Mouse (Mus musculus) kidney, adult 9 months (tissue): ENCODE measurements at regions not wholly inside any gene's neighbourhood (a gene's known extent, or its start where the extent isn't known, plus 50 kb on each side); places are given as distances from the start of the nearest gene placed in this dataset.
A peak's percentile ranks its signal among the peaks of the same experiment; 100 is the strongest.

Experiments used
- DNase-seq: peaks from one replicate; pipeline ENCODE4 v3.0.0; 2022

DNA sequence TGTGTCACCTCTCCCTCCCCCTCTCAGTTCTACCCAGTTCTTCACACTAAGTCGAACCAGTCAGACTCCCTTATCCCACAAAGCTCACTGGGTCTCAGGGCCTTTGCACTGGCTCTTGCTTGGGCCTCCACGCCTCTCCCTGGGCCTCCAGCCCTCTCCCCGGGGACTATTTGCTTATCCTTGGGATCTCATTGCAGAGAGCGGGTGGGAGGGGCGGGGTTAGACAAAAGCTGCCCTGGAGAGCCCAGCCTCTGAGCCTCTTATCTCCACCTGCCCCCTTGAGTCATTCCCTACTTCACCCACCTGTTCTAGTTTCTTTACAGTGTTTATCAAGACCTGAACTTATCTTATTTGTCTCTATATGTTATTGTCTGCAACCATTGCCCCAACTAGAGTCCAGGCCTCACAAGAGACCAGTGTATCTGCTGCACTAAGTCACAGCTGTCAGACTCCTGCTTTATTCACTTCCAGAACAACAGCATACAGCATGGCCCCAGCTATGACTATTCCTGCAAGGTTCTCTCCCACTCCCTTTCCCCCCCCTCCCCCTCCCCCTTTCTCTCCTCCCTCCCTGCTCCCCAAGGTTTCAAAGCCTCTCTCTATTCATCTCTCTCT is 450.7 kb downstream of the Wdr11 start:
- DNase-seq, result no peak

DNA sequence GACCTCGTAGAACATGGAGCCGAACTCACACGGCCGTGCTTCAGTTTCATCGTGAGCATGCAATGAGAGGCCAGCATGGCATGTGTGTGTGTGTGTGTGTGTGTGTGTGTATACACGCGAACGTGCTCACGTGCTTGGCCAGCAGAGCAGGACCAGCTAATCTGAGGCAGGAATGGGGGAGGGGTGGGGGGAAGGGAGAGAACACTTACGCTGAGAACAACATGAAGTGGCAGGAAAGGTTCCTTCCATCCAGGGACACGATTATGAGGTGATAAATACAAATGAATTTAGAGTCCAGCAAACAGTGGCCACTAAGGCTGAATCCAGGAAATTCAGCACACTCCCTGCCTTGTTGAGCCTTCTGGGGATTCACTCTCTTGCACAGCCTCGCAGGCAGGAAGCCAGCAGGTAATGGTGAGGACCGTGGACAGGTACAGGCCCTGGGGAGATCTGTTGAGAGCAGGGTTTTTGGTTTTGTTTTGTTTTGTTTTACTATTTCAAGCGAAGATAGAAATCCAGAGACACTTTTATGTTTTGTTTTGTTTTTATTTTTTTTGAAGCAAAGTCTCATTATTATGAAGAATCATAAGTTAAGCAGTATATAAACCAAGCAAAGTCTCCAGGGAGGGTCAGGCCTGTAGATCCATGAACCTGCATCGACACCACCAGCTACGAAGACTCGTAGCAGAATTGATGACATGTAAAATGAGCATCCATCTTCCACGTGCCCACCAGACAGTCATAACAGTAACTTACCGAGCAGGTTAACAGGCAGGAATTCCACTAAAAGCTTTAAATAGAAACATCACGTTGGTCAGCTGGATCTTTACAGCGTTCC is 452.0 kb downstream of the Wdr11 start:
- DNase-seq, result no peak

DNA sequence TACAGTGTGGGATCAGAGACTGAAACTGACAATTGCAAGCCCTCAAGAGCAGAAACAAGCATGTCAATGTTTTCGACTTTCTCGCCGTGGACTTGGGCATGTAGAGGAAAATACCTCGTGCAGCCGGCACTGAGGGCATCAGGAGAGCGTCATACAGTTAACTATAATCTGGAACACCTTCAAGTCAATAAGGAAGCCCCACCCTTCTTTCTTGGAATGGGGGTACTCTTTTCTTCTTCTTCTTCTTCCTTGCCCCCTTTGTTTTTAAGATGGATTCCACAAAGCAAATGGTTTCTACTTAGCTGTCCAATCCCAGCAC is 452.5 kb downstream of the Wdr11 start:
- no peak for DNase-seq

DNA sequence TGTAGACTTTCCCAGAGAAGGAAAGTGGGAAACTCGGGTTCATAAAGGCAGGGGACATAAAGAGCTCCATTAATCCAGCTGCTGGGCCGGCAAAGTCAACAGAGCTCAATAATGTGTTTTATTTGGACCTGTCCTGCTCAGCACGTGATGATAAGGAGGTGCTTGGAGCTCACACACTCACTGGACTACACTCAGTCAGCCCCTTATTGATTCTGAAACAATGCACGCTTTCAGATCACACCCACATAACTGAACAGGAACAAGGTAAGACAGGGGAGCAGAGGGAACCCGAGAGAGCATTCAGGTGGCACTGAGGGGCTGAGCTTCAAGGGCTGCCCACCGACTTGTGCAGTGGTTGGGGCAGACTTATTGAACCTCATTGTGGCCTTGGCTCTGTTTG is 452.9 kb downstream of the Wdr11 start:
- no peak for DNase-seq

DNA sequence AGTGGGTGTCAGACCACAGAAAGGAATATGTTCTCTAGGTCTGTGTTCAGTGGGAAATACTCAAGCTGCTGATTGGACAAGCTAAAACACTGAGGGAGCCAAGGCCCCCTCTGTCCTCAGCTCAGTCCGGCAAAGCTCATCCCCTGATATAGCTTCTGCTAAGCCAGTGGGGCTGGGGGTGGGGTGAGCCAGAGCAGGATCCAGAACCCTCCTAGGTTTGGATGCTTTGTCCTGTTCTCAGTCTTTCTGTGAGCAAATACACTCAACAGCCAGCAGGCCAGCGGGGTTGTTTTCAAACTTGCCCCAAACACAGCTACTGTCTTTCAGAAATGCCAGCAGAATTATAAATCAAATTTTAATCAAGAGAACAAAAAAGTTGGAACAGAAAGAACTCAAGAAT is 454.4 kb downstream of the Wdr11 start:
- no peak for DNase-seq

DNA sequence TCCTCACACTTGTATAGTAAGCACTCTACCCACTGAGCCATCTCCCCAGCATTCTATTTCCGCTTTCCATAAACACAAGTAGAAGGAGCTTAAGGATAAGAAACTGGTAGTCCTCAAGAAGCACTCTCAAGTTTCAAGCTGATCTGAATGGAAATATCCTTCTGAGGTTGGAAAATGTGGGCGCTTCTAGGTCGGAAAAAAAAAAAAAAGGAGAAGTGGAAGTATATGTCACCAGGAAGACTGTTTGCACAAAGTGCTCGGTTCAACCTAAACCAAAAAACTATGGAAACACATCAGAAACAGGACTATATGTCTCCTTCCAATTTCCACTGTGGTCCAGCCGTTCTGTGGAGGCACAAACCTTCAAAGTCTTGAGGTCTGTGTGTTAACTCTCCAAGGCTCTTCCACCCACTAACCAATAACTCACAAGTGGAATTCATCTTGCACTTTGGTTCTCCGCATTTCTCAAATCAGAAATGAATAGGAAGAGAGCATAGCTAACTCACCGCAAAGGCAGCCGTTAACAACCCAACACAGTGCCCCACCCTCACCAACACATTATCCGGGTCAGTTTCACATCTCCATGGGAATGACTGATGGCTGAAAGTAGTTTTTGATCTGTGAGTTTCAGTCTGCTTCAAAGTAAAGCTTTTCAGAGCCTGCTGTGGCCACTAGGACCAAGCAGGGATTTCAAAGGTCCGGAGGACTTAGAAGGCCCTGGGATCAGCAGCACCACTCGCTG is 455.8 kb downstream of the Wdr11 start:
- no peak for DNase-seq

DNA sequence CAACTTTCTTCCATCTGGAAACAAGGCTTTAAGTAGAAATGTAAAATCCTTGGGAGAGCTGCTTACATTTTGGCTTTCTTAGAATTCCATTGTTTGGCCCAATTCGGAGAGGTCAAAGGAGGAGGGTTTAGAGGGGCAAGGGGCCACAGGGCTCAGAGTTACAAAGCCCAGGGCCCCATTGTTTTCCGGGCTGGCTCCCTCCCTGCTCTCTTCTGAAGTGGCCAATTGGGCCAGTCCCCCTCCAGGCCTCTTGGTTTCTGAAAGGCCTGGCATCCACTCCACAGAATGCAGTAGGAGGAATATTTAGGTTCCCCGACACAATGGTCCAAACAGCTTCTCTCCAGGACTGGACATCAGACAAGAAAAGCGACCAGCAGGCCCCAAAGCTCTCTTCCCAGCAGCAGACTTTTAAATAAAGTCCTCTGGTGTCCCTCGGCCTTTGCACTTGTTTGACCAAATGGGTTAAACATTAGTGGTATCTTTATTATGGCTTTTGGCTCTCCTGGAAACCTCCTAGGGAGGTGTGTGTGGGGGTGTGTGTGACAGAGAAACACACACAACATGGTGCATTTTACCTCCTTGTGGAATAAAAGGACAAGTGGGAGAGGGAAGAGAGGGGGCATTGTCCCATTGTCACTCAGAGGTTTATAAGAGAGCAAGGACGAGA is 456.6 kb downstream of the Wdr11 start:
- peak; percentile 52 for DNase-seq

DNA sequence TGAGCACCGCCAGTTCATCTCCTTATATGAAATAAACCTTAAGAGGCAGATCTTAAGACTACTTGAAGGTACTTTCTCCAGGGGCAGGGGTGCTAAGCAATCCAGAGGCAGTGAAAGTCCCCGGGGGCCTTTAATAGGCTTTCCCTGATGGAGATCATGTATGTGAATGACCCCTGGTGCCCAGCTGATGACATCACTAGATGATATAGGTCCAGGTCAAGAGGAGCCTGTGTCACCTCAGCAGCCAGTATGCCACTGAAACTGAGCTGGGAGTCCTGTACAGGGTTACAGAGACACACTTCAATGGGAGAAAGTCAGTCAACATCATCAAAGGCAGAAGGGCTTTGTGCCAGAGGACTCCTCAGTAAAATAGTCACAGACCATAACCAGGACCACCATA is 457.8 kb downstream of the Wdr11 start:
- DNase-seq, result no peak

DNA sequence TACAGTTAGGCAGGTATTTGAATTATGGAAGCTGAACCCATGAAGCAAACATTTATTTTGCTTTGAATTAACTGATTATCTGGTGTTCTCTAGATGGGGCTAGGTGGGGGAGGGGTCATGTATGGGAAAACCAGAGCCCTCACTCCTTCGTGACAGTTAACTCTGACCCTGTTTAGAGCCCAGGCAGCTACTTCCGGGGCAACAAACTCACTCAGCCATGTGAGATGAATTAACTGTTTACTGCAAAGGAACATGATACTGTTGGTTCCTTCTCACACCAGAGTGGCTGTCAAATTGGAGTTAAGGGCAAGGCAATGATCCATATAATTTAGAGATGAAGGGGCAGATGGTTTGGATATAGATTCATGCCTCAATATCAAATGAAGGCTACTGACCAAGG is 458.5 kb downstream of the Wdr11 start:
- no peak for DNase-seq

DNA sequence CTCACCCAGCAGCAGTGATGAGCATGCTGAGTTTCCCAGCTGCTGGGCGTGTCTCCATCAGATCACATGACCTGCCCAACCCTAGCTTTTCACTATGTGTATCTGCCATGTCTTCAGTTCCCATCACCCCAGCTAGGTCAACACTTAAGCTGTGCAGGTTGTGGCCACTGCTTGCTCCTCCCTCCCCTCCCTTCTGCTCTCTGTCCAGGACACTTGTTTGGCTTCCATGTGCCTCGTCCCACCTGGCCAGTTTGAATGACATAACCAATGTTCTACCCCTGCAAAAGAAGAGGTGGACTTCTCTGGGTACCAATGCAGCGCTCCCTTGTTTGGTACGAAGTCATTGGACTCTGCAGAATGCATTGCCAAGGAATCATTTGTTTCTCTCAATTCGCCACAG is 460.7 kb downstream of the Wdr11 start:
- DNase-seq, result no peak

DNA sequence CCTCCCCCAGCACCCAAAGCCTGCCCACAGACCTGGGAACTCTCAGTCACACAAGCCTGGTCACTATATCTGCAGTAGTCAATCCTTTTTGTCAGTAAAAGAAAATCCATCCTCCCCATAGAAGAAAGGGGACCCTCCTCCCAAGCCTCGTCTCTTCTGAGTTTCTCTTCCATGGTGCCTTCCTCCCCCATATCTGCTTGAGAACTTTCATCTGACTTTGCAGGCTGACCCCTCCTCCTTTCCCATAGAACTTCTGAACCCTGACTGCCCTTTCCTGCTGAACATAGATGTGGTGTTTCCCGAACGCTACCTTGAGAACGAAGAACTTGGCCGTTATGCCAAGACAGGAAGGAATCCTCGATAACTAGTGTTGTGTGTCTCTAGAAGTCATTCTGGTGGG is 462.5 kb downstream of the Ate1 start:
- no peak for DNase-seq

DNA sequence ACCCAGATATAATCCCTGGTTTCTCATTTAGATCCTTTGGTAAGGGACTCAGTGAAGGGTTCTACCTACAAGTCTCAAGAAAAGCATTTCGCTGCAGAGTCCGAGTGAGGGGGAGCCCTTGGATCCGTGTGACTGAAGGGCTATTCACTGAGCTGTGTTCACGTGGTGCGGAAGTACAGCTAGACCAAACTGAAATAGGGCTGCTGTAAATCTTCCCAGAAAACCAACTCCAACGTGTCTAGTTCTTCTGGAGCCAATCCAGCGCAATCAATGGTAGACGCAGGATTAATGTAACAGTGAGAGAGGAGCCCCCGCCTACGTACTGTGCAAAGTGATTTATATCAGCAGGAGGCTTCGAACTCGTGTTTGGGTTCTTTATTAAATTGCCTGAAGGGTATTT is 461.9 kb downstream of the Ate1 start:
- no peak for DNase-seq

DNA sequence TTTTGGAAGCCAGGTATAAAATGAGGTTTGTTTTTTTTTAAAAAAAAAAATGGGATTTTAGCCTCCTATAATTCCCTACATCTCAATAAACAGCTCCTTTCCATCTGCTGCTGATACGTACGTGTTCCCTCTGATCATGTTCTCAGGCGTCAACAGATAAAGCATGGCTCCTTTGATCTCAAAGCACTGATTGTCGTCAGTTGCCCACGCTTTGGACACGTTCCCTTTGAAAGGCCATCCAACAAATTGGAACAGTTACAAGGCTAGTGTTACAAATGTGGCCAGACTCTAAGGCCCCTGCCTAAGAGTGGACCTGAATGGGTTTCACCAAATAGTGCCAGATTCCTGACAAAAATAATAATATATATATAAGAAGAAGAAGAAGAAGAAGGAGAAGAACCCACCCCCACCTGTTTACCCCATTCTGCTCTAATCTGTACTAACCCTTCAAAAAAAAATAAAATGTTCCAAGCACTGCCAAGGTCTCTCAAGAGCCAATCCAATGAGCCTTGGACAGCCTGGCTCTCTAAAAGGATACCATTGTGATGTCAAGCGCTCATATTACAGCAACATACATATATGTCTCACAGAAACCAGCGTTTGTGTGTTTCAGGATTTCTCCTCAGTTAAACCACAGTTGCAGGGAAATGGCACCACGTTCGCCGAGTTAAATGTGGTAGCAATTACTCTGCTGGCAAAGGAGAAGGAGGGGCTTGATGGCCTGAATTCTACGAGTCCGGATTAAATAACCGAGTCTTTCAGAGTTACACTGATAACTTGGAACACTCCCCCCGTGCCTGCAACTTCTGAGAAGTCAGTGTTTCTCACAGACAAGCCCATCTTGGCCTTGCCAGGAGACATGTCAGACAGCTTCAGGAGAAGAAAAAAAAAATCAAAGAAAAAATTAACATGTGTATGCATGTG is 460.2 kb downstream of the Ate1 start:
- DNase-seq, result no peak

DNA sequence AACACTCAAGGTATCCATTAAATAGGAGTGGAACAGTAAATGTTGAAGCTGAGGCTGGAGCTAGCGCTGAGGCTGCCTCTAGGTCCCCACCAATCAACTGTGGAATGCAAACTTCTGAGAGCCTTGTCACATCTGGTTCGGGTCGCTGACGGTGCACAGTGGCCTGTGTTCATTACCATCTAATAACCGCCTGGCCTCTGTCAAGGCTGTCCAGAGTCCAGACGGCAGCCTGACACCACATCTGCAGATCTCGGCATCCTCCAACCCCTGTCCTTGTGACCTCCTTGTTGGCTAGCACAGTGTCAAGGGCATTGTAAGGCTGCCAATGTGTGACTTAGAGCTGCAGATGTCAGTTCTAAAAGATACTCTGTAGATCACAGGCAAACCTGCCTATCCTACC is 455.7 kb downstream of the Ate1 start:
- DNase-seq, result no peak

DNA sequence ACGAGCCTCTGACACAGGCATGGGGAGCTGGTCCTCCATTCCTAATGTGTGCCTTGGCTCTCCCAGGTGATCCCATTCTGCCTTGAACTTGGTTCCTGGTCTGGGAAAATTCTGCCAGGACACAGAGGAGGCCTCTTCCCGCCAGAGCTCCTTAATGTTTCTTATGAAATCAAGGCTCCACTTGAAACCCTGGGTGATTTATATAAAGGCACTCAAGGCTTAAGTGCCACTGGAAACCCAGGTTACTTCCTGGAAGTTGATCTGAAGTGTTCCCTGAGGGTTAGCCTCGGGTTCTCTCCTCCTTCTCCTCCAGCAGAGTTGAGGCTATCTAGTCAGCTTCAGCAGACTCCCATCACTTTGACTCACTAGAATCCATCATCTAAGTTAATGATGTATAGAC is 451.9 kb downstream of the Ate1 start:
- no peak for DNase-seq

DNA sequence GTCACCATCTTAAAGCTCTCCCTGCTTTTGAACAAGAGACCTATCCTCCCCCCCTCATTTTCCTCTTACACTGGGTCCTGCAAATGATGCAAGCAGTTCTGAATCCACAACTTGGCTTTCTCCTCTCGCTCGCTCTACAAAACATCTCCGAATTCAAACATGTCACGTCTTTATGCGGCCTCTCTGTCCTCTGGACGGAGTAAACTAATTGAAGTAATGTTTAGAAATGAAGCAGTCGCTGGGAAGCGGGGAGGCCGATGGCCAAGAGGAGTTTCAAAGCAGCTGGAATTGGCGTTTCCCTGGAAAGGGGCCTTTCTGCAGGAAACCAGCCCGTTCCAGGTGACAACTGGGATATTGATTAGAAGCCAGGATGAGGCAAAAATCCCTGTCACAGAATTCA is 446.8 kb downstream of the Ate1 start:
- DNase-seq, result no peak

DNA sequence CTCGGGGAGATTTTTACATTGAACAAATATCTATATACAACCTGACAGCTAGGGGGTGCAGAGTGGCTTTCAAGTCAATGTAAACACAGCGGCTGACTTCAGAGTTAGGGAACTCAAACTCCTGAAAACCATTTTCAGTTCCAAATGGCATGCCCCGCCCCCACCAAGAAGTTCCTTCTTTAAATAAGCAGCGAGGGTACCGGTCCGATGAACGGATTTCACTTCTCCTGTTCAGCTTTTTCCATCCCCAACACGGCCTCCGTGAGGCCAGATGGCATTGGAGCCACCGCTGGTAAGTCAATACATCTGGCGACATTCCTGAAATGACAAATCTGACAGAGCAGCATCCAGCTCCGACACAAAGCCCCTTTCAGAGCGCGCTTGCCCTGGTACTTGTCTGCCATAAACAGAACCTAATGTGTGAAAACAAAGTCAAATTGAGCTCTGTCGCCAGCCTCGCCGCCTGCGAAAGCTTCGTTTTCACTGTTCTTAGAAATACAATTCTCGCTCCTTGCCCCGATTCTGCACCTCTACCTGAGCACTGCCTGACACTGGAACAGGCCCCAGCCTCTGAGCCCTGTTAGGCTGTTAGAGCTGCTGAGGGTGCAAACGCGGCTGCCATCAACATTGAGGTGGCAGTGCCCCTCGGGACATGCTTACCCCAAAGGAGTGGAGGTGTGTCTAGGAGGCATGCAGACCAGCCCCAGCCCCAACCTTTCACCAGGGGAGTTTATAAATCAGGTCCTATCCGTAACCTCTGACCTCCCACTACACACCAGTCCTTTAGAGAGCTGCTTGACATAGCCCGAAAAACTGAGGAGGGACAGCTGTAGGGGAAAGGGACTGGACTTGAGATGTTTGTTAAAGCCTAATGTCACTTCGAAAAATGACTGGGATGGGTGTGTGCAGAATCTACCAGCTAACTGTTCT is 446.0 kb downstream of the Ate1 start:
- peak; percentile 4 for DNase-seq

DNA sequence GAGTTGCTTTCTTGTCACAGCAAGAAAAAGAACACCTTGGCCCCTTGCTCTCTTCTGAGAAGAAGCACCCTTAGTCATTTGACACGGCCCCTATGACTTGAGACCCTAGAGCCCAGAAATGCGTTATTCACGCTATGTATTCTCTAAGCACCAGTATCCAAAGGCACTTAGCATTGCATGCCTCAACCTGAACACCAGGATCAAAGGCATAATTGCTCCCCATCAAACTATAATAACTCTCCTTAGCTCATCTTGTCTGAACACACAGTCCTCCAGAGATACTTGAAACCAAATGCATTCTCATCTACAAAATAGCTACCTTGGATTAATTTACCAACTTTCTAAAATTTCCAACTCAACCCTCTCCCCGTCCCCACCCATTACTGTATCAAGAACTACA is 437.5 kb downstream of the Ate1 start:
- DNase-seq, result no peak

DNA sequence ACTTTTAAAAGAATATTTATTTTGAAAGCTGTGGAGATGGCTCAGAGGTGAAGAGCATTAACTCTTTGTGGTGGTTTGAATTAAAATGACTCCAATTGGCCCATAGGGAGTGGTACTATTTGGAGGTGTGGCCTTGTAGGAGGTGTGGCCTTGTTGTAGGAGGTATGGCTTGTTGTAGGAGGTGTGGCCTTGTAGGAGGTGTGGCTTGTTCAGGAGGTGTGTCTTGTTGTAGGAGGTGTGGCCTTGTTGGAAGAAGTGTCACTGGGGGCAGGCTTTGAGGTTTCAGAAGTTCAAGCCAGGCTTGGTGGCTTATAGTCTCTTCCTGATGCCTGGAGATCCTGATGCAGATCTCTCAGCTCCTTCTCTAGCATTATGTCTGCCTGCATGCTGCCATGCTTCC is 434.5 kb downstream of the Ate1 start:
- no peak for DNase-seq

DNA sequence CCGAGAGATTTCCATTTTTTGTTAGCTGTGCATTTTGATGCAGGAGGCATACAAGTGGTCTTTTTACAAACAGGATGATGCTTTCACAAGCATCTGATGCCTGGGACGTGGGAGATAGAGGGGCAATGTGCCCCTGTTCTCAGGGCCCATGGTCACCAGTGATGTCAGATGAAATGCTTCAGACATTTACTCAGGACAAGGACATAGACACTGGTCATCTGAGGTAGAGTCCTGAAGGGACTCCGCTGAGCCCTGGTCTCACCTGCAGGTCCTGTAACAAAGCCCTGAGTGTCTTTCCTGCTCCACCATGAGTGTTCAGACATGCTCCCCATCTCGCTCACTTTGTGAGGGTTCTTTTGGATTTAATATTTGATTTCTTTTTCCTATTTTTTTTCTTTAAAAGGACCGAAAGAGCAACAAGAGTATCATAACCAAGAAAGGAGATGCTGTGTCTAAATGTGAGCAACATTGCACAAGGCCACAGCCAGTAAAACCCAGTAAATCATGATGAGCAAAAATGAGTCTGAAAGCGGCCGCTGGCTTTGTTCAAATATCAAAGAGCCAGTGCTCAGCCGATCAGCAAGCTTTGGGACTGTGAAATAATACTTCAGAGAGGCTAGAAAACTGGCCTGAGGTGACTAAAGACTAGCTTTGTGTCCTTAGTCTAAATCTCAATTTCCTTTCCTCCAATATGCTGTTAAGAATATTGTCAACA is 430.1 kb downstream of the Ate1 start:
- DNase-seq, result no peak

DNA sequence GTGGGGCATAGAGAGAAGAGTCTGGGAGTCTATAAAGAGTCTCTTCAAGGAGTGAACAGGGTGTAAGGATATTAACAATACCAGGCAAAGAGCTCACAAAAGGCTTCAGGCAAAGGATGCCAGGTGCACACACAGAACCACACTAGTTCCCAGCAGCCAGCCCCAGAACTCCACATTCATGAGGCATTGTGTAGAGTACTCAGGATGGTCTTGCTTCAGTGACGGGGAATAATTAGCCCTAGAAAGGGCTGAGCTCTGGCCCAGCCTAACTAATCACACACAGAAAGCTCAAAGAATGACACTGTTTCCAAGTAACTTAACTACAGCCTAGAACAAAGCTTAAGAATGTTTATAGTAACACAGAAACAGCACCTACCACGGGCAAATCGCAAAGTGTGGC is 428.2 kb downstream of the Ate1 start:
- no peak for DNase-seq
